Mouse (Mus musculus): ENCODE measurements around the gene Fam47e.

Gene Fam47e

DNA sequence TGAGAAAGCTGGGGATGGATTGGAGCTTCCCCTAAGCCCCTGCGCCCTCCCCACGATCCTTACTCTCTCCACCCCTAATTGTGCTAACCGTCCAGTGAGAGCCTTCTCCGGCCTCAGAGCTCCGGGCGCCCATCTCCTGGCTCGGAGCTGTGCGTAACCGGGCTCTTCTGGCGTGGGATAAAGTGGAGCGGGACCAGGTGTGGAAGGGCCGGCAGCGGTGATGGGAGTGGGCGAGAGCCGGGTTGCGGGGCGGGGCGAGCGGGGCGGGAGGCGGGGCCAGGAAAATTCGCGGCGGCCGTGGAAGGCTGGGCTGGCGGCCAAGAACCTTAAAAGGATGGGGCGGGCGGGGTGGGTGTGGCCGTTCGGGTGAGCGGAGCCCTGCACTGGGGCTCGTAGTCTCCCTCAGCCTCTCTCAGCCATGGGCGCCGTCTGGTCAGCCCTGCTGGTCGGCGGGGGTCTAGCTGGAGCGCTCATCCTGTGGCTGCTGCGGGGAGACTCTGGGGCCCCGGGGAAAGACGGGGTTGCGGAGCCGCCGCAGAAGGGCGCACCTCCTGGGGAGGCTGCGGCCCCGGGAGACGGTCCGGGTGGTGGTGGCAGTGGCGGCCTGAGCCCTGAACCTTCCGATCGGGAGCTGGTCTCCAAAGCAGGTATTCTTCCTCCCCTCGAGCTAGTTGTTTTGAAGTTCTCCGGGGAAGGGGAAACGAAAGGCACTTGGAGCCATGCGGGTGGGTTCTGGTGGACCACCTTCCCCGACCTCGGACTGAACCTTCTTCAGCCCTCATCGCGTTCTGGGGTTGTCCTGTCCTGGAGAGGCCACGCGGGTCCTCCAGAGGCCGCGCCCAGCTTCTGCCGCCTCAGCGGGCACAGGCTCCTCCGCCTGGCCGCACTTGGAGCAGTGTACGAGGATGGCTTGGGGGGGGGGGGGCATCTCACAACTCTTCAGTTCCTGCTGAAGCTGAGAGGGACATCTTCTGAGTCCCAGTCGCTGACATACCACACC, 48.1 kb downstream of the Fam47e start, which contains the start of gene Stbd1:
Gene Stbd1 (plus strand): TSS at position 351 of the 1,000 bp plus-strand sequence.
- peak; percentile 83 for DNase-seq (ENCODE audit: extremely low read depth, insufficient read length, low spot score)

DNA sequence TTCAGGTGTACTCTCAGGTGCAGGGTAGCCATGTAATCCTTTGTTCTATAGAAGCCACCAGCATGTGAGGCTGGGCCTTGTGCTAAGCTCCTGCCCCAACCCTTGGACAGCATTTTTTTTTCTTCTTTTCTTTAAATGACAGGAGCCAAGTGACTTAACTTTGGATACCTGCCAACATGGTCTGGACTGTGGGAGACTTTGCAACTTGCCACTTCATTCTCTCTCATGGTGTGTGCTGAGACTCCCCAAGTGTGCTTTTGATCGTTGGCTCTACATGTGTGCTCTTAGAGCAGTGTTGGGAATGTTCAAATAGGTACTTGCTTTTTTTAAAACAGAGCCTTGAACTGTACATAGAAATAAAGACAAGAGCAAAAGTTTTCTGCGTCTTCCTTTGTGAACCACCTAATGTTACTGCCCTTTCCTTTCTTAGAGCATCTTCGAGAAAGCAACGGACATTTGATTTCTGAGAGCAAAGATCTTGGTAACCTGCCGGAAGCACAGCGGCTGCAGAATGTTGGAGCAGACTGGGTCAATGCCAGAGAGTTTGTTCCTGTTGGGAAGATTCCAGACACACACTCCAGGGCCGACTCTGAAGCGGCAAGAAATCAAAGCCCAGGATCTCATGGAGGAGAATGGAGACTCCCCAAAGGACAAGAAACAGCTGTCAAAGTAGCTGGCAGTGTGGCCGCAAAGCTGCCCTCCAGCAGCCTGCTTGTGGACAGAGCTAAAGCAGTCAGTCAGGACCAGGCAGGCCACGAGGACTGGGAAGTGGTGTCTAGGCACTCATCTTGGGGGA, 49.8 kb downstream of the Fam47e start:
- DNase-seq (ENCODE audit: extremely low read depth, insufficient read length, low spot score) = no peak

- DNase-seq (ENCODE audit: extremely low read depth, insufficient read length, low spot score) = no peak
These were observed 52.8 kb downstream of the Fam47e start for GRCm38 (mm10) chr5:92607492-92608229.

DNA sequence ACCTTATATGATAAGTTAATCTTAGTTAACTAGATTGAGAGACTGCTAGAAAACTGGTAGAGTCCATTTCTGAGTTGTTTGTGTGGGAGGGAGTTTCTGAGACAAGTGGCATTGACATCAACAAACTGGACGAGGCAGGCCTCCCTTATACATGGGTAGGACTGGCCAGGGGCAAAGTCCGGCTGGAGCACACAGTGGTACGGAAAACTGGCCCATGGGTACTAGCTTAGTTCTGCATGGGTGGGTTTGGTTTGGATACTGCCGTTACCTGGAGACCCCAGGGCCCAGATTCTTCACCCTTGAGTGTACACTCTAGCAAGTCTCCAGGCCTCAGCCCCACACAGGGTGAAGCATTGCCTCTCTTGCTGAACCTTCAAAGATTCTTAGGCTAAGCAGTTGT, 57.9 kb downstream of the Fam47e start:
- DNase-seq (ENCODE audit: extremely low read depth, insufficient read length, low spot score) = no peak

GRCm38 (mm10) chr5:92621883-92622282, 67.0 kb downstream of the Fam47e start:
- no peak for DNase-seq (ENCODE audit: extremely low read depth, insufficient read length, low spot score)

GRCm38 (mm10) chr5:92627896-92628295, 73.0 kb downstream of the Fam47e start:
- DNase-seq (ENCODE audit: extremely low read depth, insufficient read length, low spot score) = no peak

- no peak for DNase-seq (ENCODE audit: extremely low read depth, insufficient read length, low spot score)
These were observed 78.7 kb downstream of the Fam47e start for GRCm38 (mm10) chr5:92633526-92633925.

GRCm38 (mm10) chr5:92634916-92635315, 80.0 kb downstream of the Fam47e start:
- DNase-seq (ENCODE audit: extremely low read depth, insufficient read length, low spot score) = no peak

DNA sequence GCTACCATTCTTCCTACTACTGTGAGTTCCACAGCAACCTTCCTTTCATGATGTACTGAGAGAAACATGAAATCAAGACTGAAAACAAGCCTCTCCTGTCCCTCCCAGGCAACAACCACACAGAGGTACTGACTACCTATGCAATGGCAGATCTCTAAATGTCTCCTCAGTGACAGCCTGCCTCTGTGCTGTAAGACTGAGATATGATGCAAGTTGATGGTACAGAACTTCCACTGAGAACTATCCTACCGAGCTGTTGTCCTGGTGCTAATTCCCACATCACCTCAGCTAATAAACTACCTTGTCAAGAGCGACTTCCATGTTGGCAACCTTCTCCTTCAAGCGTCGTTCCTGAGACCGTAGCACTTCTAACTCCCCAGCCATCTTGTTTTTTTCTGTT, 81.0 kb downstream of the Fam47e start:
- DNase-seq (ENCODE audit: extremely low read depth, insufficient read length, low spot score) = no peak

DNA sequence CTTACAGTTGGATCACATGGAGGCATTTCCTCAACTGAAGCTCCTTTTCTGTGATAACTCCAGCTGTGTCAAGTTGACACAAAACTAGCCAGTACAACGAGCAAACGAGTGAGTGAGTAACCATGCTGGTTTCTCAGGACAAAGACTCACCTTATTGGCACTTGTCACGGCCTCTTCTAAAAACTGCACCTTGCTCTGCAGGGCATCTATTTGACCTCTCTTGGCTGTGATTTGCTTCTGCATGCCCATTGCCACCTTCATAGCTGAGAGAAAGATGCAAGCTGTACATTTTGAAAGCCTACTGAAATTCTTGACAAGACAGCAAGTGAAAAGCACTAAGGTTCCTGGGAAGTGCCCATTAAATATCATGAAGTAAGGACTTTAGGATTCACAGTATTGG, 86.0 kb downstream of the Fam47e start:
- no peak for DNase-seq (ENCODE audit: extremely low read depth, insufficient read length, low spot score)

Data from 3134 (cell line).